In genomic region chr3:51531473-51532281, GRCm38 (mm10) we compare ENCODE assay signal across 8 mouse cellular contexts. TPM values are rescaled to one million over a fixed set of nuclear protein-coding genes. Genes with fewer than 3 reads are reported as not detected.
DNase-seq lines count a peak whose midpoint lies in the region; ATAC-seq lines count a peak whose summit lies in the region.

No protein-coding gene starts in this region.

- no peaks in the 10 kb centered on the region for H3K27me3 ChIP-seq in intestine, embryonic 16.5 days (replicated peaks; ENCODE audit: control insufficient read depth, insufficient read depth, low read length)
- no peaks in the 10 kb centered on the region for H3K27me3 ChIP-seq in liver, embryonic 13.5 days

- peak; percentile 26 for ATAC-seq in intestine, embryonic 16.5 days
- peak; percentile 58; the same call in 1 of the 2 replicates for ATAC-seq in liver, embryonic 13.5 days (ENCODE audit: low read depth)
- ATAC-seq in inflammation-experienced regulatory T-cells, adult 6 months = no peak

- no peak overlapping the region for H3K4me2 ChIP-seq in intestine, embryonic 16.5 days (ENCODE audit: low read depth, low read length)
- no peak overlapping the region for H3K4me2 ChIP-seq in liver, embryonic 13.5 days

- H3K36me3 ChIP-seq in intestine, embryonic 16.5 days (ENCODE audit: control insufficient read depth, insufficient read depth, low read length) = peaks cover 12% of the 10 kb centered on the region
- peaks cover 49% of the 10 kb centered on the region for H3K36me3 ChIP-seq in liver, embryonic 13.5 days

- H3K9ac ChIP-seq in intestine, embryonic 16.5 days (ENCODE audit: low read depth, low read length) = 0 out of 2 replicates have a peak overlapping the region, but pooled peaks have one; percentile 1
- no peak overlapping the region for H3K9ac ChIP-seq in liver, embryonic 13.5 days

- no peak overlapping the region for H3K4me3 ChIP-seq in intestine, embryonic 16.5 days (ENCODE audit: low read length)
- H3K4me3 ChIP-seq in liver, embryonic 13.5 days (replicated peaks) = no peak overlapping the region

- peaks cover 21% of the 10 kb centered on the region for H3K4me1 ChIP-seq in intestine, embryonic 16.5 days (ENCODE audit: control insufficient read depth, insufficient read depth, low read length)
- peaks cover 11% of the 10 kb centered on the region for H3K4me1 ChIP-seq in liver, embryonic 13.5 days (replicated peaks)

- 44% methylated on average over 13 of the region's 13 CpGs for WGBS in intestine, embryonic 16.5 days
- 84% methylated on average over 13 of the region's 13 CpGs for WGBS in liver, embryonic 13.5 days (ENCODE audit: insufficient replicate concordance)

- peak; percentile 66 to 72 for DNase-seq in right cerebral cortex, postnatal 10 days (ENCODE audit: low spot score in 2 of 2)
- no peak for DNase-seq in right cerebral cortex, postnatal 25 days
- DNase-seq in cerebellum, postnatal 10 days = peak; percentile 94 to 95
- DNase-seq in liver, embryonic 13.5 days = no peak
- peak; percentile 47 for DNase-seq in ovary, postnatal 14 days (ENCODE audit: low spot score)
- DNase-seq in thymus, postnatal 36 days = no peak

- H3K9me3 ChIP-seq in intestine, embryonic 16.5 days (ENCODE audit: control insufficient read depth, low read length) = no peaks in the 10 kb centered on the region
- H3K9me3 ChIP-seq in liver, embryonic 13.5 days (replicated peaks) = no peaks in the 10 kb centered on the region

- H3K27ac ChIP-seq in intestine, embryonic 16.5 days (ENCODE audit: low read length) = peak overlapping the region; percentile 80
- H3K27ac ChIP-seq in liver, embryonic 13.5 days = no peak overlapping the region; the same call in none of the 2 replicates

RNA-seq across cellular contexts. Expression of gene Setd7, which starts 29.0 kb away (rescaled TPM):
- 1.8 and 2.0 TPM in 2 replicates for polyA plus RNA-seq in intestine, embryonic 16.5 days (2015; fragmentation: Nextera tagmentation; extraction: Ambion mirVana)
- 0.45 and 0.67 TPM in 2 replicates for polyA plus RNA-seq in liver, embryonic 13.5 days (2015; fragmentation: Nextera tagmentation; extraction: Ambion mirVana)
- 10 to 100 TPM in 2 of 3 experiments, 1 to 10 TPM in 1; 5.3 to 12.1 (median 11.6) TPM for polyA plus RNA-seq in inflammation-experienced regulatory T-cells, adult 6 months (2017; shearing (Covaris generic))

RNA-seq across cellular contexts. Expression of gene Rab33b, which starts 48.0 kb away (rescaled TPM):
- 23.7 and 25.0 TPM in 2 replicates for polyA plus RNA-seq in intestine, embryonic 16.5 days (2015; fragmentation: Nextera tagmentation; extraction: Ambion mirVana)
- polyA plus RNA-seq in liver, embryonic 13.5 days (2015; fragmentation: Nextera tagmentation; extraction: Ambion mirVana) = 4.9 and 5.8 TPM in 2 replicates
- 10 to 100 TPM; 16.4 to 25.1 (median 22.3) TPM for polyA plus RNA-seq in inflammation-experienced regulatory T-cells, adult 6 months (2017; shearing (Covaris generic))

Comparison
In these comparisons a context has a peak if more than half of its experiments do, and no peak if none do; other contexts are left out.
1. DNase-seq: peak in right cerebral cortex, postnatal 10 days (2 of 2), cerebellum, postnatal 10 days (2 of 2) and ovary, postnatal 14 days (single experiment); none in right cerebral cortex, postnatal 25 days (single experiment), liver, embryonic 13.5 days (single experiment) and thymus, postnatal 36 days (0 of 2).